Mouse (Mus musculus): ENCODE results near the gene Rpl3. TPM values are rescaled to one million over a fixed set of nuclear protein-coding genes. Genes with fewer than 3 reads are reported as not detected.

Rpl3 gene
- total RNA-seq, 2 experiments from 2014 or later: 439 to 468 TPM

- H3K27ac ChIP-seq: 0 out of 2 replicates have a peak overlapping the region, but pooled peaks have one; percentile 19
- H3K4me3 ChIP-seq: no peak overlapping the region
- DNase-seq (ENCODE audit: extremely low spot score in 1 of 2, low spot score in 2 of 2): no peak
- TF ChIP-seq CTCF (IDR thresholded peaks at IDR 0.05): no peak
- intact Hi-C loops (cut with DNase I): no loop called here
Observed at GRCm38 (mm10) chr15:80073256-80073621, 18.4 kb downstream of the Rpl3 start.

GRCm38 (mm10) chr15:80072579-80073255, 19.0 kb downstream of the Rpl3 start:
- Histone ChIP-seq H3K27ac (peak overlapping the region; percentile 36; the same call in 1 of the 2 replicates), H3K4me3 (no peak overlapping the region)
- DNase-seq (ENCODE audit: extremely low spot score in 1 of 2, low spot score in 2 of 2): no peak
- TF ChIP-seq CTCF (IDR thresholded peaks at IDR 0.05): no peak
- intact Hi-C loops (cut with DNase I): no loop called here

GRCm38 (mm10) chr15:80071951-80072437, 19.7 kb downstream of the Rpl3 start:
- Histone ChIP-seq H3K27ac (no peak overlapping the region), H3K4me3 (no peak overlapping the region)
- no peak for TF ChIP-seq CTCF (IDR thresholded peaks at IDR 0.05)
- DNase-seq (ENCODE audit: extremely low spot score in 1 of 2, low spot score in 2 of 2): no peak
- intact Hi-C loops (cut with DNase I): no loop called here

- no peak for TF ChIP-seq CTCF (IDR thresholded peaks at IDR 0.05)
- intact Hi-C loops (cut with DNase I): no loop called here
- DNase-seq (ENCODE audit: extremely low spot score in 1 of 2, low spot score in 2 of 2): no peak
Observed at GRCm38 (mm10) chr15:80070095-80070644, 21.5 kb downstream of the Rpl3 start.

GRCm38 (mm10) chr15:80069171-80069570, 22.5 kb downstream of the Rpl3 start:
- TF ChIP-seq CTCF (IDR thresholded peaks at IDR 0.05): no peak

More at GRCm38 (mm10) chr15:80070095-80070644, 21.5 kb downstream of the Rpl3 start:
- no peak overlapping the region for H3K4me3 ChIP-seq
- H3K27ac ChIP-seq: no peak overlapping the region

GRCm38 (mm10) chr15:80066538-80066937, 25.1 kb downstream of the Rpl3 start:
- no peak overlapping the region for H3K4me3 ChIP-seq
- TF ChIP-seq CTCF (IDR thresholded peaks at IDR 0.05): peak; percentile 47
- intact Hi-C loops (cut with DNase I): no loop called here
- no peak overlapping the region for H3K27ac ChIP-seq
- DNase-seq (ENCODE audit: extremely low spot score in 1 of 2, low spot score in 2 of 2): no peak

More at GRCm38 (mm10) chr15:80069171-80069570, 22.5 kb downstream of the Rpl3 start:
- Histone ChIP-seq H3K27ac (no peak overlapping the region), H3K4me3 (no peak overlapping the region)
- intact Hi-C loops (cut with DNase I): no loop called here
- no peak for DNase-seq (ENCODE audit: extremely low spot score in 1 of 2, low spot score in 2 of 2)

GRCm38 (mm10) chr15:80065414-80065813, 26.3 kb downstream of the Rpl3 start:
- intact Hi-C loops (cut with DNase I): loop anchor here (2.0 kb wide), 1 partner anchor 119 kb away; no protein-coding TSS in a partner anchor
- DNase-seq (ENCODE audit: extremely low spot score in 1 of 2, low spot score in 2 of 2): no peak
- TF ChIP-seq CTCF (IDR thresholded peaks at IDR 0.05): peak; percentile 53
- no peak overlapping the region for H3K27ac ChIP-seq
- no peak overlapping the region for H3K4me3 ChIP-seq

- TF ChIP-seq CTCF (IDR thresholded peaks at IDR 0.05): no peak
- DNase-seq (ENCODE audit: extremely low spot score in 1 of 2, low spot score in 2 of 2): no peak
- Histone ChIP-seq H3K27ac (no peak overlapping the region), H3K4me3 (no peak overlapping the region)
- intact Hi-C loops (cut with DNase I): loop anchor here (2.0 kb wide), 1 partner anchor 118 kb away; no protein-coding TSS in a partner anchor
Observed at GRCm38 (mm10) chr15:80064965-80065364, 26.7 kb downstream of the Rpl3 start.

GRCm38 (mm10) chr15:80062821-80063220, 28.8 kb downstream of the Rpl3 start:
- intact Hi-C loops (cut with DNase I): no loop called here
- DNase-seq (ENCODE audit: extremely low spot score in 1 of 2, low spot score in 2 of 2): peak in 1 of 2 experiments; percentile 23
- Histone ChIP-seq H3K27ac (no peak overlapping the region), H3K4me3 (no peak overlapping the region)
- TF ChIP-seq CTCF (IDR thresholded peaks at IDR 0.05): no peak

GRCm38 (mm10) chr15:80062339-80062738, 29.3 kb downstream of the Rpl3 start:
- DNase-seq (ENCODE audit: extremely low spot score in 1 of 2, low spot score in 2 of 2): no peak
- Histone ChIP-seq H3K4me3 (no peak overlapping the region), H3K27ac (no peak overlapping the region)
- TF ChIP-seq CTCF (IDR thresholded peaks at IDR 0.05): no peak
- intact Hi-C loops (cut with DNase I): no loop called here

- intact Hi-C loops (cut with DNase I): no loop called here
Observed at GRCm38 (mm10) chr15:80061071-80061550, 30.6 kb downstream of the Rpl3 start.

GRCm38 (mm10) chr15:80060356-80061070, 31.2 kb downstream of the Rpl3 start:
- TF ChIP-seq CTCF (IDR thresholded peaks at IDR 0.05): no peak; the same call in 1 of the 2 replicates
- no peak overlapping the region for H3K4me3 ChIP-seq

More at GRCm38 (mm10) chr15:80061071-80061550, 30.6 kb downstream of the Rpl3 start:
- H3K4me3 ChIP-seq: no peak overlapping the region
- no peak for DNase-seq (ENCODE audit: extremely low spot score in 1 of 2, low spot score in 2 of 2)
- H3K27ac ChIP-seq: no peak overlapping the region
- no peak for TF ChIP-seq CTCF (IDR thresholded peaks at IDR 0.05)

More at GRCm38 (mm10) chr15:80060356-80061070, 31.2 kb downstream of the Rpl3 start:
- no peak overlapping the region for H3K27ac ChIP-seq
- no peak for DNase-seq (ENCODE audit: extremely low spot score in 1 of 2, low spot score in 2 of 2)
- intact Hi-C loops (cut with DNase I): no loop called here
